Mouse (Mus musculus) layer of hippocampus, postnatal 14 days (tissue): ENCODE measurements around the gene Plekhn1. TPM values are rescaled to one million over a fixed set of nuclear protein-coding genes. Genes with fewer than 3 reads are reported as not detected.
A peak's percentile ranks its signal among the peaks of the same experiment; 100 is the strongest.

Experiments
- DNase-seq, 2 experiments: peaks; one replicate each; pipeline ENCODE4 v3.0.0; 2021 to 2022; ENCODE audit warnings: low spot score in 2 of 2, mixed read lengths in 1 of 2
- microRNA-seq, 2 experiments: library from miRNA; unstranded; fragments of <30 nt; microRNA quantifications; one replicate each; pipeline ENCODE4 v1.2.0; 2021
- total RNA-seq, 2 experiments: library from RNA; stranded (reverse); gene quantifications; 2 replicates each; pipeline ENCODE4 v1.2.3; 2021

The Plekhn1 gene
- total RNA-seq, 2 experiments from 2014 or later: 37.7 to 38.4 TPM

GRCm38 (mm10) chr4:156185950-156186850 is 48.5 kb downstream of the Plekhn1 start:
- DNase-seq: peak; percentile 44 to 48

DNA sequence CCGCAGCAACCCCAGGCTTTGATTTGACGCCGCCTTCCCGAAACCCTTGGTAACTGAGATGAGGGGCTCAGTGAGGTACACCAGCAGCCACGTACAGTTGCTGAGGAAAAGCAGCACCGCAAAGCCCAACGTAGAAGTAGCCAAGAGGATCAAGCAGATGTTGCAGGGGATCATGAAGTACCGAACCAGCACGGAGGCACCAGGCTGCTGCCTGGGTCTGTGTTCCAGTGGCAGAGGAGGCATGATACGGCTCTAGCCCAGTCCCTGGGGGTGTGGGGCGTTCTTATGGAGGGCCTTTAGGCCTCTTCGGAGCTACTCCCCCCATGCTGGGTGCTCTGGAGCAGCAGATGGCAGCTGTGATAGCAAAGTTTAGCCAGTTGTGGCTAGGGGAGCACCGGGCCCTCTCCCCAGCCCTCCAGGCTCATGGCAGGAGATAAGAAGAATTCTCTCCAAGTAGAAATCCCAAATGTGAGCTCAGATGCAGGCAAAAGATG is 49.2 kb downstream of the Plekhn1 start:
- DNase-seq: peak in 1 of 2 experiments; percentile 28

DNA sequence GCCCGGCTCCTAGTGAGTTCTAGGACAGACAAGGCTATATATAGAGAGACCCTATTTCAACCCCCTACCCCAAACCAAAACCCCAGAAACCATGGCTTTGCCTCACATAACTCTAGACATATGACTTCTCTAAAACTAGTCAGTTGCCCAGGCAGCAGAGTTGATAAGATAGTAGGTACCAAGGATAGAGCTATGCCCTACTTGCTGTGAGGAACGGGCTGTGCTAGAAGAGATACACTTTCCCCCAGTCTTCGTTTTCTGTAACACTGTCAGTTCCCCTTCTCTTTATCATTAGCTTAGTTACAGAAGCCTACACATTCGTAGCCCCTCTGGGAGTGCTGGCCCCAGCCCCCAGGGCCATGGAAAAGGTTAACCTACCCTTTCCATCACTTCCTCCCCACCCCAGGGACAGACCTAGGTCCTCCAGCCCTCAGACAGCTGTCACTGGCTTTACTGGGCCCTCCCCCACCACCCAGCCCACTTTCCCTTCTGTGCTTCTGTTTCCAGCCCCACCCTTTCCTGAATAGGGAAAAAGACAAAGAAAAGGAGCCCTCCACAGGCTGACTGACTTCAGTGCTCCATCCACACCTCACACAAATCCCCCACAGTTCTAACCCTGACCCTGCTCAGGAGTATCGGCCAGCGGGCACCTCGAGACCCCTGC is 50.2 kb downstream of the Plekhn1 start:
- no peak for DNase-seq

GRCm38 (mm10) chr4:156183747-156184146 is 50.9 kb downstream of the Plekhn1 start:
- no peak for DNase-seq

GRCm38 (mm10) chr4:156177630-156178029 is 57.0 kb downstream of the Plekhn1 start:
- no peak for DNase-seq

DNA sequence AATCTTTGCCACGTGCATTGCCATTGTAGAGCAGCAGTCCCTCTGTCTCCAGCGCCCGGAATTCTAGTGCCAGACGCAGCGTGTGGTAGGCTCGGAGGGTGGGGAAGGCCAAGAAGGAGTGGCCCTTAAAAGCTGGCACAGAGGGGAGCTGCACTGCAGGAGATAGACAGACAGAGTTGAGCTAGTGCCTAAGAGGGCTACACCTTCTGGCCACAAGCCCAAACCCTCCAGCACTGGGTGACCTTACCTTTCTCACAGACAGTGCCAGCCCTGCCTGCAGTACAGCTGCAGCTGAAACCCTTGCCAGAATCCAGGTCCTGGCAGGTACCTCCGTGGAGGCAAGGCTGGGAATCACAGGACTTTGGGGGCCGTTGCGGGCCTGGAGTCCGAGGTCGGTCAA is 62.8 kb downstream of the Plekhn1 start:
- no peak for DNase-seq

Small RNA genes lying within 50 kb of the gene (microRNA-seq; reads per million reads assigned to microRNA genes)
- 3.8 to 4.2 reads per million in 2 experiments for gene Mir7658

Other genes starting within 250 kb of the Plekhn1 start
- 1 to 10 TPM; 9.0 to 9.7 TPM for gene B3galt6, start 242.2 kb downstream of the Plekhn1 start, total RNA-seq
- 100 to 1,000 TPM; 154 to 157 TPM for gene Sdf4, start 242.0 kb downstream of the Plekhn1 start, total RNA-seq
- gene Tnfrsf4, start 221.0 kb downstream of the Plekhn1 start, total RNA-seq: 1 to 10 TPM; 1.0 to 1.1 TPM
- not detected for gene Tnfrsf18, start 208.7 kb downstream of the Plekhn1 start, total RNA-seq
- gene Ttll10, start 175.4 kb downstream of the Plekhn1 start, total RNA-seq: under 1 TPM in 1 of 2 experiments, not detected in 1; 0.14 TPM
- 10 to 100 TPM; 23.8 to 26.6 TPM for gene 9430015G10Rik, start 124.9 kb downstream of the Plekhn1 start, total RNA-seq
- gene Rnf223, start 104.3 kb downstream of the Plekhn1 start, total RNA-seq: under 1 TPM; 0.55 to 0.65 TPM
- gene Agrn, start 37.4 kb downstream of the Plekhn1 start, total RNA-seq: 100 to 1,000 TPM; 209 to 213 TPM
- gene Isg15, start 34.0 kb downstream of the Plekhn1 start, total RNA-seq: under 1 TPM; 0.55 to 0.76 TPM
- 1 to 10 TPM; 6.5 to 6.7 TPM for gene AW011738, start 31.6 kb downstream of the Plekhn1 start, total RNA-seq
- gene Perm1, start 19.0 kb downstream of the Plekhn1 start, total RNA-seq: under 1 TPM; 0.25 to 0.33 TPM
- 10 to 100 TPM; 60.7 to 61.1 TPM for gene Noc2l, start 1.2 kb upstream of the Plekhn1 start, total RNA-seq
- 1 to 10 TPM; 2.7 to 5.3 TPM for gene Samd11, start 20.8 kb upstream of the Plekhn1 start, total RNA-seq
- not detected for gene Vmn2r-ps159, start 96.2 kb upstream of the Plekhn1 start, total RNA-seq